Mouse (Mus musculus): ENCODE data around the gene Cdk6.
A peak's percentile ranks its signal among the peaks of the same experiment; 100 is the strongest.
"Not testable (repeated sequence)": the region's sequence is repeated elsewhere in the genome, so short reads cannot be mapped to it uniquely, and the experiment has no call there.

Cdk6 gene

GRCm38 (mm10) chr5:3344081-3344631, 2.9 kb downstream of the Cdk6 start:
- DNase-seq (ENCODE audit: low spot score): peak; percentile 39

- DNase-seq (ENCODE audit: low spot score): not testable (repeated sequence)
Measured at GRCm38 (mm10) chr5:3345540-3345939, 4.3 kb downstream of the Cdk6 start.

GRCm38 (mm10) chr5:3349393-3349792, 8.1 kb downstream of the Cdk6 start:
- not testable (repeated sequence) for DNase-seq (ENCODE audit: low spot score)

GRCm38 (mm10) chr5:3351836-3352235, 10.6 kb downstream of the Cdk6 start:
- not testable (repeated sequence) for DNase-seq (ENCODE audit: low spot score)

GRCm38 (mm10) chr5:3352314-3352713, 11.0 kb downstream of the Cdk6 start:
- no peak for DNase-seq (ENCODE audit: low spot score)

GRCm38 (mm10) chr5:3352827-3353226, 11.5 kb downstream of the Cdk6 start:
- no peak for DNase-seq (ENCODE audit: low spot score)

GRCm38 (mm10) chr5:3354307-3354706, 13.0 kb downstream of the Cdk6 start:
- no peak for DNase-seq (ENCODE audit: low spot score)

- DNase-seq (ENCODE audit: low spot score): no peak
Measured at GRCm38 (mm10) chr5:3355032-3355536, 13.8 kb downstream of the Cdk6 start.

- DNase-seq (ENCODE audit: low spot score): no peak
Measured at GRCm38 (mm10) chr5:3355560-3356260, 14.4 kb downstream of the Cdk6 start.

- no peak for DNase-seq (ENCODE audit: low spot score)
Measured at GRCm38 (mm10) chr5:3356261-3356778, 15.0 kb downstream of the Cdk6 start.

- no peak for DNase-seq (ENCODE audit: low spot score)
Measured at GRCm38 (mm10) chr5:3357496-3357895, 16.2 kb downstream of the Cdk6 start.

GRCm38 (mm10) chr5:3358687-3359520, 17.6 kb downstream of the Cdk6 start:
- DNase-seq (ENCODE audit: low spot score): no peak

- no peak for DNase-seq (ENCODE audit: low spot score)
Measured at GRCm38 (mm10) chr5:3359914-3360313, 18.6 kb downstream of the Cdk6 start.

- DNase-seq (ENCODE audit: low spot score): no peak
Measured at GRCm38 (mm10) chr5:3361252-3361651, 20.0 kb downstream of the Cdk6 start.

GRCm38 (mm10) chr5:3362111-3362510, 20.8 kb downstream of the Cdk6 start:
- no peak for DNase-seq (ENCODE audit: low spot score)

- no peak for DNase-seq (ENCODE audit: low spot score)
Measured at GRCm38 (mm10) chr5:3363036-3363983, 22.0 kb downstream of the Cdk6 start.

GRCm38 (mm10) chr5:3367045-3367444, 25.8 kb downstream of the Cdk6 start:
- no peak for DNase-seq (ENCODE audit: low spot score)

GRCm38 (mm10) chr5:3369317-3369716, 28.0 kb downstream of the Cdk6 start:
- no peak for DNase-seq (ENCODE audit: low spot score)

GRCm38 (mm10) chr5:3371212-3371611, 29.9 kb downstream of the Cdk6 start:
- no peak for DNase-seq (ENCODE audit: low spot score)

GRCm38 (mm10) chr5:3373170-3373569, 31.9 kb downstream of the Cdk6 start:
- DNase-seq (ENCODE audit: low spot score): no peak

GRCm38 (mm10) chr5:3374763-3375162, 33.5 kb downstream of the Cdk6 start:
- DNase-seq (ENCODE audit: low spot score): no peak
